Mouse (Mus musculus): ENCODE data around the gene Rab31. TPM values are rescaled to one million over a fixed set of nuclear protein-coding genes. Genes with fewer than 3 reads are reported as not detected.
"Not testable (repeated sequence)": the region's sequence is repeated elsewhere in the genome, so short reads cannot be mapped to it uniquely, and the experiment has no call there.

The Rab31 gene
- polyA plus RNA-seq, 1 experiment from 2014 or later: 67.6 TPM

- not testable (repeated sequence) for H3K27ac ChIP-seq (ENCODE audit: low read depth, low read length); H3K9ac ChIP-seq (ENCODE audit: low read length); H3K4me1 ChIP-seq (ENCODE audit: control insufficient read depth, insufficient read depth, low read length); H3K27me3 ChIP-seq (ENCODE audit: control insufficient read depth, insufficient read depth, low read length); H3K4me3 ChIP-seq (ENCODE audit: low read depth, low read length); H3K4me2 ChIP-seq; H3K9me3 ChIP-seq (ENCODE audit: control insufficient read depth, low read length); H3K36me3 ChIP-seq (ENCODE audit: control insufficient read depth, insufficient read depth, low read length); DNase-seq (ENCODE audit: low spot score, missing footprints); ATAC-seq (ENCODE audit: low FRiP score)
- WGBS: 90% methylated on average over 13 of the region's 13 CpGs
These were observed 143.6 kb downstream of the Rab31 start for GRCm38 (mm10) chr17:65628823-65629532.

- DNase-seq (ENCODE audit: low spot score, missing footprints) (no peak), ATAC-seq (ENCODE audit: low FRiP score) (no peak)
- Histone ChIP-seq H3K36me3 (ENCODE audit: control insufficient read depth, insufficient read depth, low read length) (no peaks in the 10 kb centered on the region), H3K4me3 (ENCODE audit: low read depth, low read length) (no peak overlapping the region), H3K9me3 (ENCODE audit: control insufficient read depth, low read length) (no peaks in the 10 kb centered on the region), H3K9ac (ENCODE audit: low read length) (no peak overlapping the region), H3K27ac (ENCODE audit: low read depth, low read length) (no peak overlapping the region), H3K4me2 (no peak overlapping the region), H3K27me3 (ENCODE audit: control insufficient read depth, insufficient read depth, low read length) (no peaks in the 10 kb centered on the region), H3K4me1 (ENCODE audit: control insufficient read depth, insufficient read depth, low read length) (no peaks in the 10 kb centered on the region)
- 87% methylated on average over 6 of the region's 6 CpGs for WGBS
These were observed 146.3 kb downstream of the Rab31 start for GRCm38 (mm10) chr17:65626301-65626700.

GRCm38 (mm10) chr17:65625563-65625962 is 147.0 kb downstream of the Rab31 start:
- Histone ChIP-seq H3K27me3 (ENCODE audit: control insufficient read depth, insufficient read depth, low read length) (no peaks in the 10 kb centered on the region), H3K27ac (ENCODE audit: low read depth, low read length) (no peak overlapping the region), H3K4me1 (ENCODE audit: control insufficient read depth, insufficient read depth, low read length) (no peaks in the 10 kb centered on the region), H3K36me3 (ENCODE audit: control insufficient read depth, insufficient read depth, low read length) (no peaks in the 10 kb centered on the region), H3K9me3 (ENCODE audit: control insufficient read depth, low read length) (no peaks in the 10 kb centered on the region), H3K4me3 (ENCODE audit: low read depth, low read length) (no peak overlapping the region), H3K4me2 (no peak overlapping the region), H3K9ac (ENCODE audit: low read length) (no peak overlapping the region)
- DNase-seq (ENCODE audit: low spot score, missing footprints) (no peak), ATAC-seq (ENCODE audit: low FRiP score) (no peak)
- 89% methylated on average over 6 of the region's 6 CpGs for WGBS

- Histone ChIP-seq H3K4me1 (ENCODE audit: control insufficient read depth, insufficient read depth, low read length) (no peaks in the 10 kb centered on the region), H3K4me3 (ENCODE audit: low read depth, low read length) (no peak overlapping the region), H3K4me2 (no peak overlapping the region), H3K27ac (ENCODE audit: low read depth, low read length) (no peak overlapping the region), H3K9ac (ENCODE audit: low read length) (no peak overlapping the region), H3K9me3 (ENCODE audit: control insufficient read depth, low read length) (no peaks in the 10 kb centered on the region), H3K27me3 (ENCODE audit: control insufficient read depth, insufficient read depth, low read length) (no peaks in the 10 kb centered on the region), H3K36me3 (ENCODE audit: control insufficient read depth, insufficient read depth, low read length) (no peaks in the 10 kb centered on the region)
- ATAC-seq (ENCODE audit: low FRiP score) (no peak), DNase-seq (ENCODE audit: low spot score, missing footprints) (no peak)
These were observed 149.4 kb downstream of the Rab31 start for GRCm38 (mm10) chr17:65623130-65623529.

- Histone ChIP-seq H3K9ac (ENCODE audit: low read length) (no peak overlapping the region), H3K36me3 (ENCODE audit: control insufficient read depth, insufficient read depth, low read length) (no peaks in the 10 kb centered on the region), H3K27me3 (ENCODE audit: control insufficient read depth, insufficient read depth, low read length) (no peaks in the 10 kb centered on the region), H3K4me2 (no peak overlapping the region), H3K9me3 (ENCODE audit: control insufficient read depth, low read length) (no peaks in the 10 kb centered on the region), H3K4me3 (ENCODE audit: low read depth, low read length) (no peak overlapping the region), H3K27ac (ENCODE audit: low read depth, low read length) (no peak overlapping the region), H3K4me1 (ENCODE audit: control insufficient read depth, insufficient read depth, low read length) (no peaks in the 10 kb centered on the region)
- WGBS: 96% methylated on average over 2 of the region's 2 CpGs
- ATAC-seq (ENCODE audit: low FRiP score) (no peak), DNase-seq (ENCODE audit: low spot score, missing footprints) (no peak)
These were observed 154.1 kb downstream of the Rab31 start for GRCm38 (mm10) chr17:65618431-65618830.

GRCm38 (mm10) chr17:65615678-65616077 is 156.9 kb downstream of the Rab31 start:
- H3K27ac ChIP-seq (ENCODE audit: low read depth, low read length): no peak overlapping the region
- DNase-seq (ENCODE audit: low spot score, missing footprints) (no peak), ATAC-seq (ENCODE audit: low FRiP score) (no peak)
- no peaks in the 10 kb centered on the region for H3K9me3 ChIP-seq (ENCODE audit: control insufficient read depth, low read length)
- H3K27me3 ChIP-seq (ENCODE audit: control insufficient read depth, insufficient read depth, low read length): no peaks in the 10 kb centered on the region
- no peak overlapping the region for H3K4me3 ChIP-seq (ENCODE audit: low read depth, low read length)
- no peak overlapping the region for H3K9ac ChIP-seq (ENCODE audit: low read length)
- H3K36me3 ChIP-seq (ENCODE audit: control insufficient read depth, insufficient read depth, low read length): no peaks in the 10 kb centered on the region
- no peak overlapping the region for H3K4me2 ChIP-seq
- peaks cover 9% of the 10 kb centered on the region for H3K4me1 ChIP-seq (ENCODE audit: control insufficient read depth, insufficient read depth, low read length)
- WGBS: 41% methylated on average over 3 of the region's 3 CpGs

- no peak for DNase-seq (ENCODE audit: low spot score, missing footprints)
- H3K9ac ChIP-seq (ENCODE audit: low read length): peak overlapping the region; percentile 97
- H3K4me3 ChIP-seq (ENCODE audit: low read depth, low read length): peak overlapping the region; percentile 98
- ATAC-seq (ENCODE audit: low FRiP score): no peak
- peak overlapping the region; percentile 73 for H3K4me2 ChIP-seq
- no peaks in the 10 kb centered on the region for H3K27me3 ChIP-seq (ENCODE audit: control insufficient read depth, insufficient read depth, low read length)
- H3K27ac ChIP-seq (ENCODE audit: low read depth, low read length): peak overlapping the region; percentile 98
- H3K4me1 ChIP-seq (ENCODE audit: control insufficient read depth, insufficient read depth, low read length): peaks cover 10% of the 10 kb centered on the region
- H3K36me3 ChIP-seq (ENCODE audit: control insufficient read depth, insufficient read depth, low read length): no peaks in the 10 kb centered on the region
- H3K9me3 ChIP-seq (ENCODE audit: control insufficient read depth, low read length): no peaks in the 10 kb centered on the region
- WGBS: 2% methylated on average over 9 of the region's 9 CpGs
These were observed 158.1 kb downstream of the Rab31 start for GRCm38 (mm10) chr17:65614431-65614830.

GRCm38 (mm10) chr17:65613463-65614412 is 158.8 kb downstream of the Rab31 start, which contains the start of gene Vapa:
Gene Vapa (minus strand): TSS chr17:65613555.
- Histone ChIP-seq H3K9ac (ENCODE audit: low read length) (peak within 1 kb of the TSS; percentile 97), H3K36me3 (ENCODE audit: control insufficient read depth, insufficient read depth, low read length) (no peaks in the 10 kb centered on the region), H3K4me3 (ENCODE audit: low read depth, low read length) (peak within 1 kb of the TSS; percentile 98), H3K4me1 (ENCODE audit: control insufficient read depth, insufficient read depth, low read length) (peaks cover 16% of the 10 kb centered on the region), H3K27ac (ENCODE audit: low read depth, low read length) (peak within 1 kb of the TSS; percentile 98), H3K27me3 (ENCODE audit: control insufficient read depth, insufficient read depth, low read length) (no peaks in the 10 kb centered on the region), H3K9me3 (ENCODE audit: control insufficient read depth, low read length) (no peaks in the 10 kb centered on the region), H3K4me2 (peak within 1 kb of the TSS; percentile 73)
- DNase-seq (ENCODE audit: low spot score, missing footprints) (peak; percentile 99), ATAC-seq (ENCODE audit: low FRiP score) (peak; percentile 92)
- WGBS: under 1% methylated on average over 83 of the region's 85 CpGs

GRCm38 (mm10) chr17:65613142-65613462 is 159.4 kb downstream of the Rab31 start:
- H3K4me2 ChIP-seq: peak overlapping the region; percentile 71
- no peaks in the 10 kb centered on the region for H3K27me3 ChIP-seq (ENCODE audit: control insufficient read depth, insufficient read depth, low read length)
- under 1% methylated on average over 31 of the region's 42 CpGs for WGBS
- DNase-seq (ENCODE audit: low spot score, missing footprints): no peak
- ATAC-seq (ENCODE audit: low FRiP score): peak; percentile 69
- peaks cover 20% of the 10 kb centered on the region for H3K4me1 ChIP-seq (ENCODE audit: control insufficient read depth, insufficient read depth, low read length)
- peak overlapping the region; percentile 97 for H3K9ac ChIP-seq (ENCODE audit: low read length)
- H3K9me3 ChIP-seq (ENCODE audit: control insufficient read depth, low read length): no peaks in the 10 kb centered on the region
- H3K4me3 ChIP-seq (ENCODE audit: low read depth, low read length): peak overlapping the region; percentile 98
- peak overlapping the region; percentile 98 for H3K27ac ChIP-seq (ENCODE audit: low read depth, low read length)
- no peaks in the 10 kb centered on the region for H3K36me3 ChIP-seq (ENCODE audit: control insufficient read depth, insufficient read depth, low read length)

Measured in midbrain, embryonic 11.5 days (tissue).